Mouse (Mus musculus) kidney, postnatal 36 days (tissue): Measurements from ENCODE around the gene Cyp4f16.
"Not testable (repeated sequence)": the region's sequence is repeated elsewhere in the genome, so short reads cannot be mapped to it uniquely, and the experiment has no call there.

ENCODE experiments used
- DNase-seq, 2 experiments: peaks; one replicate each; pipeline ENCODE4 v3.0.0; 2021 to 2022; ENCODE audit warnings: mixed read lengths in 2 of 2

Cyp4f16 gene

DNA sequence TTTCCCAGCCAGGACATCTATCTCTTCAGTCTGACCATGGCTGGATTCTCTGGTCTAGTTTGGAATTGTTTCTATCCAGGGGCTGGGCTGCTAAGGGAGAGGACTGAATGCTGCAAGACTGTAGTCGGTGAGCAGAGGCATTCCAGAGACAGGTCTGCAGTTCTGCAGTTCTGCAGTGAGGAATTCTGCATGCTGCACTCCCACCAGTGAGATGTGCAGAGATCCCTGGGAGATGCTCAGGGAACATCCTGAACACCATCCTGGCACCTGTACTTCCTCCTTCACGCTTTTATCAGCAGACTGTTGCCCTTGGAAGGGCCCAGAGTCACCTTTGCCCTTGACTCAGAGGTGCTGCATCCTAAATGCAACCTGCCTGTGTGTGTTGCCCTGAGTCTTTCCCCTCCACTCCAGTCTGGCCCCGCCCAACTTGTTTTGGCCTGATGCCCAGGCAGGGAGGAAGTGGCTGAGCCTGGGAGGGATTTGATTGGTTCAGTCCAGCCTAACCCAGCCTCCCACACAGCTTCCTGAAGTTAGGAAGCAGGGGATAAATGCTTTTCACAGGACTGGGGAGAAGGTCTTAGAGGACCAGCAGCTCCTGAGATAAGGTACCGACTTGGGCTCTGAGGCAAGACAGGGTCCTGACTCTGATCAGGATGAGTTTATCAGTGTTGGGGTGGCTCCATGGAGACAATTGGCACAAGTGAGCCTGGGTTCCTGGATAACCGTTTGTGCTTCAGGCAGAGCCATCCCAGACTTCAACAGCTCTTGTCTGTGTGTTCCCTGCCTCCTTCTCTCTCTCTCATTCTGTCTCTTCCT, at the start of gene Cyp4f16:
Gene Cyp4f16, plus strand, starts transcription at position 508 of the 816 bp plus-strand sequence.
- peak; percentile 91 to 95 for DNase-seq

DNA sequence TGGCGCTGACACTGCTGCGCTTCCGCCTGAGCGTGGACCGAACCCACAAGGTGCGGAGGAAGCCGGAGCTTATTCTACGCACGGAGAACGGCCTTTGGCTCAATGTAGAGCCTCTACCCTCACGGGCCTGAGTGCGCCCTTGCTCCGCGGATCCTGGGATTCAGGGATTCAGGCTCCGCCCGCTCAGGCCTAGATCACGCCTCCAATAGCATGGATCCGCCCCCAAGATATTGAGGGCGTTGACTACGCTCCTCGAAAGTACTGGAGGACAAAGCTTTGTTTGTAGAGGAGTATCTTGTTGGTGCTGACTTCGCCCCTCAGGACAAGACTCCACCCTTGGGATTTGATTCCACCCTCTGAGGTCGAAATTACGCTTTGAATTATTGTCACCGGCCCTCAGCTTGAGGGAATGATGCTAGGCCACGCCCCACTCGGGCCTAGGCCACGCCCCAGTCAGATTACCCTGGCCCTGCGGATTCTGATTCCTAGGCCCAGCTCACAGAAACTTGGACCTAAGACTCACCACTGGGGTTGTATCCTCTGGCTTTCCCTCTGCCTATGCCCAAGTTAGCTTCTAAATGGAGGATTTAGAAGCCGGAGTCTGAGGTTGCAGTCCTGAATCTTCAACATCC, 43.9 kb upstream of the Cyp4f16 start:
- DNase-seq, result peak; percentile 33 to 51

DNA sequence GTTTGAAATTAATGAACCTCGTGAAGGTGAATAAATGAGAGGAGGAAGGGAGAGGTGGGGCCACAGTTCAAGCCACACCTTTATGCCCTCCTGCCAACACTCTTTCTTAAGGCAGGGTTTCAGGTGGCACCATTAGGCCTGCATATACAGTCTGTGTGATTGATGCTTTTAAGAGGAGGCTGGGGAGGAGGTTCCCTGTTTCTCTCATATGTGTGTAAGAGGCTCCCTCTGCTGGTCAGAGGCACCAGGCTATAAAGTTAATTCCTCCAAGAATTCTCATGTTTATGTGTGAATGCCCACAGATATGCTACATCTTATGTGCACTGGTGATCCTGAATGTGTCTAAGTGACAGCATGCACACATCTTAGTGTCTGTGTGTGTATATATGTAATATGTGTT, 41.8 kb upstream of the Cyp4f16 start:
- peak; percentile 78 to 85 for DNase-seq

DNA sequence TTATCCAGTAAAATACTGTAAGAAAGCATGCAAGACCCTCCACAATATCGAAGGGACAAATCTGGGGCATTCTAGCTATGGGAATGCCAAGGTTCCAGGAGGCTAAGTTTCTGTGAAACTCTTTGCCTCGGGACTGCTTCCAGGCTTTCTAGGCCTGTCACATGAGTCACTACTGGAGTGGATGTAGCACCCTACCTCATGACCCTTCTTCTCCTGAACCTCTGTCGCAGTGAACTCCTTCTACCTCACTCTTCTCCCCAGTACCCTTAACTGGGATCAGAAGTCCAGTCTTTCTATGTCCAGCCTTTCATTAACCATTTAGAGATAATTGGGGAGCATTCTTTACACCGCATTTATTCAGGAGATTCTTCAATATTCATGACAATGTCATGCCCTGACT, 35.8 kb upstream of the Cyp4f16 start:
- DNase-seq, result not testable (repeated sequence)

DNA sequence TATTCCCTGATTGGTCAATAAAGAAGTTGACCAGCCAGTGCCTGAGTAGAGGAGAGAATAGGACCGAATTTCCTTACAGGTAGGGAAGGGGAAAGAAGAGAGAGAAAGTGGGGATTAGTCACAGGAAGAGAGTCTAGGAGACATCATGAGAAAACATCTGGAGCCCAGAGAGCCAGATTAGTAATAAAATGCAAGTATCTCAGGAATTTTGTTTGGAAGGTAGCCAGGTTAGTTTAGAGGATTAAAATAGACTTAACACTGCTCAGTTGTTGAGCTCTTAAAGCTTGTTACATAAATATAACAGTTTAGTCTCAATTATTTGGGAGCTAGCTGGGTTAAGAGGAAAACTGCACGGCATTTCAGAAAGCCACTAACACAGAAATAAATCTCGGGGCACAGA, 35.3 kb upstream of the Cyp4f16 start:
- DNase-seq, result peak in 1 of 2 experiments; percentile 23

DNA sequence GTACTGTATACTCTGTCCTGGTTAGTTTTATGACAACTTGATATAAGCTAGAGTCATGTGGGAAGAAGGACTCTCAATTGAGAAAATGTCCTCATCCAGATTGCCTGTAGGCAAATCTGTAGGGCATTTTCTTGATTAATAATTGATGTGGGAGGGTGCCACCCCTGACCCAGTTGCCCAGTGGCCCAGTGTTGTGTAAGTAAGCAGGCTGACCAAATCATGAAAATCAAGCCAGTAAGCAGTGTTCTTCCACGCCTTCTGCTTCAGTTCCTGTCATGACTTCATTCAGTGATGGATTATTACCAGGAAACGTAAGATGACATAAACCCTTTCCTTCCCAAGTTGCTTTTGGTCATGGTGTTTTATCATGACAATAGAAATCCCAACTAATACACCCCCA, 33.2 kb upstream of the Cyp4f16 start:
- DNase-seq, result peak in 1 of 2 experiments; percentile 52

DNA sequence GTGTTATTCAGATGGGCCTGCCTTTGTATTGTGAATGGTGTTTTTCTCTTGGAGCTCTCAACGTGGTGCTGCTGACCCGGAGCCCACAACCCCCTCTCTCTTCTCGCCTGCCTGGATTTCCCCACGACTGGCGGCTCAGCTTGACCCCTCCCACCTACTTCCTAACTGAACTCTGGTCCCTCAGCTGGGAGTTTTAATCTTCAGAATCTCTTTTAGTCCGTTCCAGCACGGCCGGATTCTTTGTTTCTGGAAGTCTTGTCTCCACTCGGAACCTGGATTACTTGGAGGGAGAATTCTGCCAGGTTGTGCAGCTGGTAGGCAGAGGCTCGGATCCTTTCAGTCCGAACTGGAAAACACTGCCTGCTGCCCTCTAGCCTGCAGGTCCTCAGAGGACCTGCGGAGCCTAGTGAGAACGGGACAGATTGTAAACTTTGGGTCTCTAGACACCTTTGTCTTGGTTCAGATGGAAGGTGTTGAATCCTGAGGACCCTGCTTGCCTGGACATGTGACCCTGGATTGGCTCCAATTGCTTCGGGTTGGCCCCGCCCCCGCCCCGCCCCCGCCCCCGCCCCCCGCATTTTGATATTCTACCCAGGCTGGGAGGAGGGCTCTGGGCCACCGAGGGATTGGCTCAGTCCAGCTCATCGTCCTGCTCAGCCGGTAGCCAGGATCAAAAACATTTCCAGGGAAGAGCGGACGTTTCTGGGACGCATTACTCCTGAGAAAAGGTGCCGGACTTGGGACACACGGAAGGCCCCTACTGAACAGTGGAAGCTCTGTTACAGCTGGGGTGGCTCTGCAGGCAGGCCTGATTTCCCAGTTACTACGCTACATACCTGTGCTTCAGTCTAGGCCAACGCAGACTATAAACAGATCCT, 30.3 kb upstream of the Cyp4f16 start, which contains the start of gene Cyp4f17:
Gene Cyp4f17, plus strand, starts transcription at position 200 of the 878 bp plus-strand sequence.
- peak; percentile 72 to 78 for DNase-seq

DNA sequence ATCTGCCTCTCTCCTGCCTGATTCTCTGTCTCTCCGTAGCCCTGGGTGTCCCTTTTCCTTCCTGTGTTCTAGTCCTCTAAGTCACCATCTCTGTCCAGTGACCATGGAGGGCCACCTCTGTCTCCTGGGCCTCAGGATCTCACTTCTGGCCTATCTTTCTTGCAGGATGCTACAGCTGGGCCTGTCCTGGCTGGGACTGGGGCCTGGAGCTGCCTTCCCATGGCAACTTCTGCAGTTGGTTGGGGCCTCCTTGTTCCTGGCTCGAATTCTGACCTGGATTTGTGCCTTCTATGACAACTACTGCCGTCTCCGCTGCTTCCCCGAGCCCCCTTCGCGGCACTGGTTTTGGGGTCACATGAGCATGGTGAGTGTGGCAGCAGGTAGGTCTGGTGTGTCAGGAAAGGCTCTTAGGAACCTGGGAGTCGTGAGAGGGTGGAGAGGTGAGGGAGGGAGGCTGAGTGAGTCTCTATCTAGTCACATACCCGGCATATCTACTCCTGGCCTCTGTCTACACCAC, 29.6 kb upstream of the Cyp4f16 start:
- DNase-seq, result peak in 1 of 2 experiments; percentile 34

DNA sequence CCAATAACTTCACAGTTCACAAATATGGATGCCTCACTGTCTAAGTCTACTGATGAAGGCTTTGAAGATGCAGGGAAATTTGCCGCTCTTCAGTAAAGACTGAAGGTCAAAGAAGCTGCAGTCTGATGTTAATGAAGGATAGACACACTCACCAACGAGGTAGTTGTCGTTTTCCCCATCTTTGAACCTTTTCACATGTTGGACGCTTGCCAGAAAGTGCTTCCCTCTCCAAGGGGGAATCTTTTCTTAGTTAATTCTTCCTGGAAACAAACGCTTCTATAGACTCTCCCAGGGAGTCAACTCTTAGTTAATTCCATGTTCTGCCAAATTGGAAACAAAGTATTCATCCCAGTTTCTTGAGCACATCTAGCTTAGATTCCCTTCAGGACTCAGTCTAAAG, 20.2 kb upstream of the Cyp4f16 start:
- no peak for DNase-seq

DNA sequence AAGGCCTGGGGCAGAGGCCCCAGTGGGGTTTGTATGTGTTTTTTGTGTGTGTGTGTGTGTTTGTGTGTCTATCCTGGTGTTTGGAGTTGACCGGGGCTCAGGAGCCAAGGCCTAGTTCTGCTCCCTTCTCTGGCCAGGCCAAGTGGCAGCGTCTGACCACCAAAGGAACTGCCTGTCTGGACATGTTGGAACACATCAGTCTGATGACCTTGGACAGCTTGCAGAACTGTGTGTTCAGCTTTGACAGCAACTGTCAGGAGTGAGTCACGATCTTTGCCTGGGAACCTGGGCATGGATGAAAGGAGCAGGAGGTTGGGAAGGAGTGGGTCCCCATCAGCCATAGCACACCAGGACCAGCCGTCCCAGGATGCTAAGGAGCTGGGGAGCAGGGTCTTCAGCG, 14.4 kb upstream of the Cyp4f16 start:
- no peak for DNase-seq

DNA sequence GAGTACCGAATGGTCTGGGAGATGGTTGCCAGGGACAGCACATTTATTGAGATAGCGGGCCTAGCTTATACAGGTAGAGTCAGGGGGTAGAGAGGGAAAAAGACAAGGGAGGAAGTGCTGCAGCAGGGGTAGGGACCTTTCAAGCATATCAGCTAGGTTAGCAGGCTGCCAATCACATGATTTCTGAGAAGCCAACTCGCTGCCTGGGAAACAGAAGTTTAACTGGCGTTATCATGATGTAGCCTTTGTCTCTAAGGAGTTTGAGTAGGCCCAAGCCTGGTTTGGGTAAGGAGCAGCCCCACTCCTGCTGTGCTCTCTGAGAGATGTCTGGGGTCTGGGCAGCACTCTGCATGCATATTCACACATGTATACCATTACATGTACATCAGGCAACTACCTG, 14.0 kb upstream of the Cyp4f16 start:
- DNase-seq, result no peak

DNA sequence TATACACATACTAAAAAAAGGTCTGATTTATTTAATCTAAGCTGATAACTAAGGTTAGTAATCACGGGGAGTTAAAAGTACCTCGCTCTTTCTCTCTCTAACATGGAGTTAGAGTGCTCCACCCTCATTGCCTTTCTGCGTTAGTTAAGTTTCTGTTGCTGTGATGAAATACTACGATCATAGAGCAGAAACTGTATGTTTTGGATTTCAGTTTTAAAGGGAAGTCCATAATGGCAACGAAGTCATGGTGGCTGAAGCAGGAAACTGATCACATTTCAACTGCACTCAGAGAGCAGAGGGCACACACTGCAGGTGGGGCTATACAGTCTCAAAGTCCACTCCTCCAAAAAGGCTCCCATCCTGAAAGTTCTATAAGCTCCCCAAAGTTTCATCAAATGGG, 13.5 kb upstream of the Cyp4f16 start:
- no peak for DNase-seq

DNA sequence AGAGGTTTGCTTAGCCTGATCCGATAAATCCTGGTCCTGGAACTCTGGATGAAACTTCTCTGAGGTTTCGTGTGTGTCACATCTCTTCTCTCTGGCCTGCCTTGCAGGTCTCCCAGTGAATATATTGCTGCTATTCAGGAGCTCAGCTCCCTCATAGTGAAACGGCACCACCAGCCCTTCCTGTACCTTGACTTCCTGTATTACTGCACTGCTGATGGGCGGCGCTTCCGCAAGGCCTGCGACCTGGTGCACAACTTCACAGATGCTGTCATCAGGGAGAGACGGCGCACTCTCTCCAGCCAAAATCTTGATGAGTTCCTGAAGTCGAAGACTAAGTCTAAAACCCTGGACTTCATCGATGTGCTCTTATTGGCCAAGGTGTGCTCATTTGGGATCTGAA, 12.5 kb upstream of the Cyp4f16 start:
- DNase-seq, result no peak

DNA sequence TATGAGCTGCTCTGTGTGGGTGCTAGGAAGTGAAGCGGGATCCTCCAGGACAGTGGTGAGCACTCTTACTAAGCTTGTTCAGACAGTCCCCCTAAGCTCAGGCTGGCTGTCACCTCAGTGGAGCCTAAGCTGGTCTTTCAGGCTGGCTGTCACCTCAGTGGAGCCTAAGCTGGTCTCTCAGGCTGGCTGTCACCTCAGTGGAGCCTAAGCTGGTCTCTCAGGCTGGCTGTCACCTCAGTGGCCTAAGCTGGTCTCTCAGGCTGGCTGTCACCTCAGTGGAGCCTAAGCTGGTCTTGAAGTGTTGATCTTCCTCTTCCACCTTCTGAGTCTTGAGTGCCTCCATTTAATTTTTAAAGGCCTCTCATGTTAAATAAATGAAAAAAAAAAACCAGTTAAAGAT, 10.0 kb upstream of the Cyp4f16 start:
- DNase-seq, result not testable (repeated sequence)

DNA sequence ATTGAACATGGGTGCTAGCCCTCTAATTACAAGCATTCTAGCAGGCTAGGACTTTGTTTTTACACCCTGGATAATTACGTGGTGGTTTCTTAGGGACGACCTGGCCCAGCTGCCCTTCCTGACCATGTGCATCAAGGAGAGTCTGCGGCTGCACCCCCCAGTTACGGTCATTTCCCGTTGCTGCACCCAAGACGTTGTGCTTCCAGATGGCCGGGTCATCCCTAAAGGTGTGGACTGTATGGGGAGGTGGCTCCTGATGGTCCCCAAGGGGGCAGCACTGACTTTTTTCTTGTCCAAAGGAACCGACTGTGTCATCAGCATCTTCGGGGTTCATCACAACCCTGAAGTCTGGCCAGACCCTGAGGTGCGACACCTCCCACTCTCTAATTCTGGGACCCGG, 8.6 kb upstream of the Cyp4f16 start:
- DNase-seq, result no peak

DNA sequence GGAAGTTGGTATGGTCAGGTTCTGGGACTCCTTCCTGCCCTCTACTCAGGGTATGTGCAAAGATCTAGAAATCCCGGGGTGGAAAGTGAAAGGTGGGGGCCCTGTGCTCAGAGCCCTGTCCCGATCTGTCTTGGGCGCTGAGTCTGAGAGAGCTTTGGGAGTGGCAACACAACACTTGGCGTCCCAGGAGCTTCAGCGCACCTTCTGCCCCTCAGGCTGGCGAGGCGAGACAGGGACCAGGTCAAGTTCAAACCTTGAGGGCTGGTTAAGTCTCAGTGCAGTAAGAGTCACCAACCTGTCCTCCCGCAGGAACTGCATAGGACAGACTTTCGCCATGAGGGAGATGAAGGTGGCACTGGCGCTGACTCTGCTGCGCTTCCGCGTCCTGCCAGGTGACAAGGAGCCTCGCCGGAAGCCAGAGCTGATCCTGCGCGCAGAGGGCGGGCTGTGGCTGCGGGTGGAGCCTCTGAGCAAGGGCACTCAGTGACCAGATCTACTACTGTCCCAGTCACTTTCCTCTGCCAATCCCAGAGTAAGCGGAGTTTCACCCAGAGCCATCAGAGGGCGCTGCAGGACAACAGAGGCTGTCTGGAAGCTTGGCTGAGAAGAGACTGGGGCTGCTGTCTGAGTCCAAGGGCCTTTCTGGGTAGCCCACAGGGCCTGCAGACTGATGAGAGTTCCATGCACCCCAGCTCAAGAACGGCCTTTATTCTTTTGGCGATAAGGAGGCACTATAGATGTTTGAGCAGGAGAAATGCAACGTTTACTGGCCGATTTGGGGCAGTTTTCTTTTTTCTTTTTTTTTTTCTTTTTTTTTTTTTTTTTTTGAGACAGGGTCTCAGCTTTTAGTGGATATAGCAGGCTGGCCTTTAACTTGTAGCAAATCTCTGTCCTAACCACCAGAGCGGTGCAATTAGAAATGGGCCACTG, 7.7 kb upstream of the Cyp4f16 start:
- peak; percentile 87 to 92 for DNase-seq

DNA sequence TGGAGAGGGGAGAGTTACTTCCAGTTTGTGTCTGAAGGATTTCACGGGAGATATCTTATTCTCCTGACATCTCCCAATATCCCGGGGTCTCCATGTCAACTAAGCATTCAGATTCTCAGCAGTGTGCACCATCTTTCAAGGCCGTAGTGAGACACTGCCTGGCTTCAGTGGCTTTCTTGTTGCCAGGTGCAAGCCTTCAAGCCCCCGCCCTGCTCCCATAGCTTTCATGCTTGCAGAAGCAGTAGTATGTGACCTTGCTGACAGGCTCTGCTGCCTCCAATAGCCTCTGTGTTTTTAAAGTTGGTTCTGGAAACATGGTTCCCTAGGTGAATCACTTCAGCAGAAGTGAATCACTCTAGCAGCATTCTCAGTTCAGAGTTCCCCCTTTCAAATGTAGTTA, 4.0 kb upstream of the Cyp4f16 start:
- not testable (repeated sequence) for DNase-seq

DNA sequence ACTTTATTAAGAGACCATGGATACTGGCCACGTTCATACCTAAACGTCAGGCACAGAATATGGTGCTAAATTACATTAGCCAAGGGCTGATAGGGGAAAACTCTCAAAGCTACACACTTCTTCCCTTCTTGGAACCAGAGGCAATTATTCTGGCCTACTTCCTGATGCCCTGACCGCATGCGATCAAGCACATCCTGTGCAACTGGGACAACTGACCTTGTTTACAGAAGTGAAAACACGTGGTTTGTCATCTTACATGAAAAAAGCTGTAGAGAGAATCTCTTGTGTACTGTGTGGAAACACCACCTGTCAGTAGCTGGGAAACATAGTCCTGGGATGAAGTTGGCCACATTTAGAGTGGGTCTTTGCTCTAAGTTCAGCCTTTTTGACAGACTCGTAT, 2.3 kb upstream of the Cyp4f16 start:
- no peak for DNase-seq

DNA sequence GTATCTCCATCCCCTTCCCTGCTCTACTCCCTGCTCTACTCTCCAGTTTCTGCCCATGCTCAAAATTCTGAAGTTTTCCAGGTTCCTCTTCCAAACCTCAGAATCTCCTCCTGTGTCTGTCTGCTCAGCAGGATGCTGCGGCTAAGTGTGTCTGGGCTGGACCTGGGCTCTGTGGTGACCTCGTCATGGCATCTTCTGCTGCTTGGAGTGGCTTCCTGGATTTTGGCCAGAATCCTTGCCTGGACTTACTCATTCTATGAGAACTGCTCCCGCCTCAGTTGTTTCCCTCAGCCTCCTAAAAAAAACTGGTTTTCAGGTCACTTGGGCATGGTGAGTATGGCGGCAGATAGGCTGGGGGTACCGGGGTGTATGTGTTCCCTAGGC, 501 bp downstream of the Cyp4f16 start:
- DNase-seq, result peak; percentile 19 to 31

DNA sequence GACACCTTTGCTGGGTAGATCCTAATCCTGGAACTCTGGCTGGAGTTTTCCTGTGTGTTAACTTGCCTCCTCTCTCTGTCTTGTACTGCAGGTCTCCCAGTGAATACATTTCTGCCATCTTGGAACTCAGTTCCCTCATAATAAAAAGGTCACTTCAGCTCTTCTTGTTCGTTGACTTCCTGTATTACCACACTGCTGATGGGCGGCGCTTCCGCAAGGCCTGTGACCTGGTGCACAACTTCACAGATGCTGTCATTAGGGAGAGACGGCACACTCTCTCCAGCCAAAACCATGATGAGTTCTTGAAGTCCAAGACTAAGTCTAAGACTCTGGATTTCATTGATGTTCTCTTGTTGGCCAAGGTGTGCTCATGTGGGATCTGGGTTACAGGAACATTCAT, 8.4 kb downstream of the Cyp4f16 start:
- DNase-seq, result not testable (repeated sequence)

DNA sequence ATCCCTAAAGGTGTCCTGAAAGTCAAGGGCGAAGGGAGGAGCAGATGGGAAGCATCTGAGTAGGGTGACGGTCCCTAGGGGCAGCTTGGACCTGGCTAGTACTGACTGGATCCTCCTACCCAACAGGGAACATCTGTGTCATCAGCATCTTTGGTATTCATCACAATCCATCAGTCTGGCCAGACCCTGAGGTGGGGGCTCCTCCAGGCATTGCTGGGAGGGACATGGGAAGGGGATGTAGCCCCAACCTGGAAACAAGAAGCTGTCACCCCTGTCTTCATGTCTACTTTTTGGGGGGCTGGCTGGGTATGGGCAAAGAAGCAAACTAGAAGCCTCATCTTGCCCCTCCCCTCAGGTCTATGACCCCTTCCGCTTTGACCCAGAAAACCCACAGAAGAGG, 14.0 kb downstream of the Cyp4f16 start:
- DNase-seq, result not testable (repeated sequence)
